Mouse (Mus musculus) C2C12 (cell line): ENCODE measurements around the gene Slc48a1. TPM values are rescaled to one million over a fixed set of nuclear protein-coding genes. Genes with fewer than 3 reads are reported as not detected.

Experiments used
- H3K27me3 ChIP-seq: one replicate; pipeline ENCODE4 v1.6.1; 2011; ENCODE audit not compliant: control insufficient read depth, insufficient read depth, insufficient read length
- H3K36me3 ChIP-seq: one replicate; pipeline ENCODE4 v1.6.1; 2011; ENCODE audit not compliant: control insufficient read depth, insufficient read depth
- H3K4me3 ChIP-seq: one replicate; pipeline ENCODE4 v1.5.1; 2011; ENCODE audit warnings: mild to moderate bottlenecking, control low read depth; ENCODE audit not compliant: poor library complexity, insufficient read depth, severe bottlenecking
- H3K79me2 ChIP-seq: one replicate; pipeline ENCODE4 v1.6.1; 2011; ENCODE audit not compliant: control insufficient read depth, insufficient read depth
- H3K79me3 ChIP-seq: one replicate; pipeline ENCODE4 v1.6.1; 2011; ENCODE audit warnings: low read depth, control low read depth
- H3ac ChIP-seq: one replicate; pipeline ENCODE3; 2011; ENCODE audit warnings: low read depth; ENCODE audit not compliant: control insufficient read depth, insufficient read length
- CEBPB ChIP-seq: IDR thresholded peaks from one replicate; pipeline ENCODE4 v1.6.1; 2011; ENCODE audit warnings: low read depth, mild to moderate bottlenecking, control low read depth, moderate library complexity
- CTCF ChIP-seq: IDR thresholded peaks from one replicate; pipeline ENCODE4 v1.5.1; 2011; ENCODE audit not compliant: control insufficient read depth, insufficient read depth, insufficient read length
- FOSL1 ChIP-seq: IDR thresholded peaks from one replicate; pipeline ENCODE4 v1.8.0; 2011; ENCODE audit warnings: mild to moderate bottlenecking, low read length; ENCODE audit not compliant: poor library complexity, insufficient read depth, severe bottlenecking
- MAX ChIP-seq: IDR thresholded peaks from one replicate; pipeline ENCODE4 v1.6.1; 2011; ENCODE audit warnings: mild to moderate bottlenecking, control low read depth
- MYOD1 ChIP-seq: IDR thresholded peaks from one replicate; pipeline ENCODE4 v1.6.1; 2011; ENCODE audit warnings: low read depth; ENCODE audit not compliant: control insufficient read depth, insufficient read length
- MYOG ChIP-seq: IDR thresholded peaks from one replicate; pipeline ENCODE4 v1.6.1; 2011; ENCODE audit not compliant: control insufficient read depth, insufficient read length; ENCODE audit errors: extremely low read depth
- USF1 ChIP-seq: IDR thresholded peaks from one replicate; pipeline ENCODE4 v1.6.1; 2011; ENCODE audit warnings: low read depth, mild to moderate bottlenecking, control low read depth, moderate library complexity
- polyA plus RNA-seq: library from polyadenylated mRNA; unstranded; fragments of >200 nt; fragmentation: generic; extraction: Trizol; gene quantifications from one replicate; pipeline ENCODE4 v1.2.1, GENCODE M21; 2012; ENCODE audit warnings: missing spikeins

Gene Slc48a1
- polyA plus RNA-seq, 1 experiment, result 148 TPM

DNA sequence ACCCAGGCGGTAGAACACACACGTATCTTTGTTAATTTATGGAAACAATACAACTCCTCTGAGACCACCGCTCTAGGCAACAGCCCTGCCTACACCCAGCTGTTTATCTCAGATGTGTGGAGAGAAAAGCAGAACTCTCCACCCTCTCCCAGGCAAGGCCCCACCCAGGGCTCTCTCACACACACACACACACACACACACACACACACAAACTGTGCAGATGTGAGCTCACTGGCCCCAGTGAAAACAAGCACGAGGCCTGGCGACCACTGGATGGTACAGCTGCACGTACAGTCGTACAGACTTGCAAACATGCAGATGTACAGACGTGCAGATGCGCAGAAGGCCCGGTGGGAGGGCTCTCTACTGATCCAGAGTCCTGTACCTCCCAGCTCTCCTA, 33.4 kb upstream of the Slc48a1 start:
- Histone ChIP-seq H3K27me3 (peaks cover 13% of the 10 kb centered on the region), H3K36me3 (no peaks in the 10 kb centered on the region), H3K79me3 (no peaks in the 10 kb centered on the region), H3ac (no peak overlapping the region), H3K79me2 (no peaks in the 10 kb centered on the region), H3K4me3 (no peak overlapping the region)
- TF ChIP-seq CEBPB, result no peak
- TF ChIP-seq FOSL1, result no peak
- TF ChIP-seq CTCF, result no peak
- no peak for TF ChIP-seq MYOD1
- no peak for TF ChIP-seq MAX
- TF ChIP-seq USF1, result no peak
- no peak for TF ChIP-seq MYOG

DNA sequence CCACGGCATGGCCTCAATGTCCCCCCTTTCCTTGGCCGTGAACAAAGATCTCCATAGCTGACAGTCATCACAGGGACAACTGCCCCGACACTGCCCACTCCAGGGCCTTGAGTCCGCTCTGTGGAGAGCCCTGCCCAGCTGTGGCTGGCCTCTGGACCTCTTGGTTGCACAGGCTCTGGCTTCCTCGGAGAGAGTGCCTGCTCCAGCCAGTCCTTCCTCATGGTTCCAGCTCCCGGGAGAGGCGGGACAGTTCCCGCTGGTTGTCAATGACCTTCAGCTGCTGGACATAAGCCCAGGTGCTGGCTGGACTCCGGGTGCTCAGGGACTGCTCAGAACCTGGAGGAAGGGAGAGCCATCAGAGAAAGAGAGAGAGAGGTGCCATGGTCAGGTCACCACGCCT, 33.0 kb upstream of the Slc48a1 start:
- no peak for TF ChIP-seq USF1
- TF ChIP-seq CEBPB, result no peak
- no peak for TF ChIP-seq MYOD1
- TF ChIP-seq MYOG, result no peak
- no peak for TF ChIP-seq FOSL1
- TF ChIP-seq MAX, result no peak
- TF ChIP-seq CTCF, result no peak
- Histone ChIP-seq H3K36me3 (no peaks in the 10 kb centered on the region), H3ac (no peak overlapping the region), H3K79me2 (no peaks in the 10 kb centered on the region), H3K79me3 (no peaks in the 10 kb centered on the region), H3K27me3 (peaks cover 13% of the 10 kb centered on the region), H3K4me3 (no peak overlapping the region)

DNA sequence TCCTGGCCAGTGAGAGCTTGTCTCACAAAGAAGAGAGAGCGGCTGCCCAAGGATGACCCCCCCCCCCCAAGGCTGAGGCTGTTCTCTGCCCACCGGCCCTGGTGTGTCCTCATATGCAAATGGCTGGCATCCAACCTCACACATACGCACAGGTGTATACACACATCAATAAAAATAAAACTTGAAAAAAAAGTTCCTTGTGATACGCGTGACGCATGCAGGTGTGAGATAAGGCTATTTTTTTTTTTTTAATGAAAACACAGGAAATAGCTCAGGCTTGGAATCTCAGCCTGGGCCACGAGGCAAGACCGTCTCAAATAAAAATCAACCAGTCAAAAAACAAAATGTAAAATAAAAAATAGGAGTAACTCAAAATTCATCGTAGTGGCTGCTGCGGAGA, 32.0 kb upstream of the Slc48a1 start:
- H3K4me3 ChIP-seq, result no peak overlapping the region
- TF ChIP-seq FOSL1, result no peak
- TF ChIP-seq CTCF, result no peak
- TF ChIP-seq MAX, result no peak
- H3K79me2 ChIP-seq, result no peaks in the 10 kb centered on the region
- no peak overlapping the region for H3ac ChIP-seq
- no peaks in the 10 kb centered on the region for H3K79me3 ChIP-seq
- H3K36me3 ChIP-seq, result no peaks in the 10 kb centered on the region
- peaks cover 13% of the 10 kb centered on the region for H3K27me3 ChIP-seq

- no peak overlapping the region for H3K4me3 ChIP-seq
- H3K27me3 ChIP-seq, result peaks cover 10% of the 10 kb centered on the region
- no peaks in the 10 kb centered on the region for H3K79me3 ChIP-seq
- no peak for TF ChIP-seq MAX
- no peak for TF ChIP-seq MYOG
- TF ChIP-seq CEBPB, result no peak
- no peak for TF ChIP-seq MYOD1
- no peak for TF ChIP-seq USF1
- no peak for TF ChIP-seq CTCF
- no peak for TF ChIP-seq FOSL1
- no peaks in the 10 kb centered on the region for H3K36me3 ChIP-seq
- H3K79me2 ChIP-seq, result no peaks in the 10 kb centered on the region
- no peak overlapping the region for H3ac ChIP-seq
Measured at GRCm38 (mm10) chr15:97746748-97747147, 31.6 kb upstream of the Slc48a1 start.

- no peaks in the 10 kb centered on the region for H3K36me3 ChIP-seq
- no peak overlapping the region for H3K4me3 ChIP-seq
- TF ChIP-seq FOSL1 (no peak), CEBPB (no peak), USF1 (no peak), MYOG (no peak), MYOD1 (no peak), CTCF (no peak), MAX (no peak)
- no peaks in the 10 kb centered on the region for H3K79me2 ChIP-seq
- no peaks in the 10 kb centered on the region for H3K79me3 ChIP-seq
- H3ac ChIP-seq, result no peak overlapping the region
- H3K27me3 ChIP-seq, result peaks cover 10% of the 10 kb centered on the region
Measured at GRCm38 (mm10) chr15:97747486-97747885, 30.8 kb upstream of the Slc48a1 start.

DNA sequence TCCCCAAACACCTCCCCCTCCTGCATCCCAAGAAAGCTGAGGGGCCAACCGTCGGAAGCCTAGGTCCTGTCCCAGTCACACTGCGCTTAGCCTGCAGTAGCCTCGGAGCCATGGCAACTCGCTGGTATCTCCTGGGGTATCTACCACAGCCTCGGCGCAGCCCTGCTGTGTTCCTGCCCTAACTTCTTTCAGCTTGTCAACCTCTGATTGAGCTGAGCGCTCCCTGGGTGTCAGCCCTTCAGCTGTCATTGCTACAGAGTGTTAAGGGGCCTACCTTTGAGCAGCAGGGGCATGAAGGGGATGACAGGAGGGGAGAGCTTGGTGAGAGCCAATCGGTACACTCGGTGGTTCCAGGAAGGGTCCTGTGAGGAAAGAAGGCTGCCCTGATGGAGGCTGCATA, 30.0 kb upstream of the Slc48a1 start:
- no peaks in the 10 kb centered on the region for H3K79me3 ChIP-seq
- no peaks in the 10 kb centered on the region for H3K79me2 ChIP-seq
- H3K4me3 ChIP-seq, result no peak overlapping the region
- H3K27me3 ChIP-seq, result peaks cover 10% of the 10 kb centered on the region
- H3K36me3 ChIP-seq, result no peaks in the 10 kb centered on the region
- no peak overlapping the region for H3ac ChIP-seq
- TF ChIP-seq FOSL1 (no peak), MAX (no peak), MYOD1 (no peak), CEBPB (no peak), MYOG (no peak), CTCF (no peak), USF1 (no peak)
